Mouse (Mus musculus): ENCODE data around the gene Rgs6.

- no peak for TF ChIP-seq POLR2A (IDR thresholded peaks at IDR 0.05; ENCODE audit: borderline replicate concordance, low read depth, low read length)
- no peak for TF ChIP-seq CTCF (IDR thresholded peaks at IDR 0.05; ENCODE audit: low read depth, low read length)
Observed at GRCm38 (mm10) chr12:82612769-82613660, 24.9 kb downstream of the Rgs6 start.

Data from bone marrow macrophage, adult 2 months (primary cell).